Mouse (Mus musculus) ES-Bruce4 (cell line): ENCODE data around the gene Gm2696. TPM values are rescaled to one million over a fixed set of nuclear protein-coding genes. Genes with fewer than 3 reads are reported as not detected.

ENCODE experiments used
- H3K27ac ChIP-seq: 2 replicates; pipeline ENCODE4 v1.5.1; 2012; ENCODE audit warnings: low read length, inconsistent platforms; ENCODE audit not compliant: insufficient read depth
- H3K27me3 ChIP-seq: 2 replicates; pipeline ENCODE4 v1.6.1; 2012; ENCODE audit warnings: mild to moderate bottlenecking, low read length, inconsistent platforms; ENCODE audit not compliant: control insufficient read depth, poor library complexity, insufficient read depth, severe bottlenecking
- H3K36me3 ChIP-seq: 2 replicates; pipeline ENCODE4 v1.6.1; 2012; ENCODE audit warnings: inconsistent platforms, mild to moderate bottlenecking, low read length, moderate library complexity; ENCODE audit not compliant: control insufficient read depth, poor library complexity, insufficient read depth, severe bottlenecking
- H3K4me1 ChIP-seq: one replicate; pipeline ENCODE4 v1.8.1; 2011; ENCODE audit warnings: low read length; ENCODE audit not compliant: control insufficient read depth, insufficient read depth
- H3K4me3 ChIP-seq: 2 replicates; pipeline ENCODE4 v1.5.1; 2011; ENCODE audit warnings: low read depth, mild to moderate bottlenecking, low read length
- H3K9ac ChIP-seq: 2 replicates; pipeline ENCODE4 v1.6.1; 2012; ENCODE audit warnings: low read depth, mild to moderate bottlenecking, inconsistent platforms; ENCODE audit not compliant: poor library complexity, severe bottlenecking
- H3K9me3 ChIP-seq: replicated peaks from 2 replicates; pipeline ENCODE4 v1.6.1; 2012; ENCODE audit warnings: mild to moderate bottlenecking, low read length, inconsistent platforms; ENCODE audit not compliant: control insufficient read depth, poor library complexity, insufficient read depth, severe bottlenecking
- CTCF ChIP-seq: IDR thresholded peaks from one replicate; pipeline ENCODE4 v1.8.1; 2011; ENCODE audit warnings: low read depth, low read length
- EP300 ChIP-seq: IDR thresholded peaks from 2 replicates; pipeline ENCODE4 v1.6.1; 2011; ENCODE audit warnings: low read depth, low read length; ENCODE audit not compliant: insufficient read depth
- POLR2A ChIP-seq: IDR thresholded peaks from one replicate; pipeline ENCODE4 v1.8.1; 2011; ENCODE audit warnings: low read length; ENCODE audit not compliant: insufficient read depth
- polyA plus RNA-seq: library from polyadenylated mRNA; stranded (reverse); fragments of >200 nt; gene quantifications from 2 replicates; pipeline ENCODE4 v1.2.4, GENCODE M21; 2011; ENCODE audit warnings: low read depth; ENCODE audit not compliant: missing spikeins, insufficient read depth, insufficient read length

Gm2696 gene
- polyA plus RNA-seq, 1 experiment = not detected

DNA sequence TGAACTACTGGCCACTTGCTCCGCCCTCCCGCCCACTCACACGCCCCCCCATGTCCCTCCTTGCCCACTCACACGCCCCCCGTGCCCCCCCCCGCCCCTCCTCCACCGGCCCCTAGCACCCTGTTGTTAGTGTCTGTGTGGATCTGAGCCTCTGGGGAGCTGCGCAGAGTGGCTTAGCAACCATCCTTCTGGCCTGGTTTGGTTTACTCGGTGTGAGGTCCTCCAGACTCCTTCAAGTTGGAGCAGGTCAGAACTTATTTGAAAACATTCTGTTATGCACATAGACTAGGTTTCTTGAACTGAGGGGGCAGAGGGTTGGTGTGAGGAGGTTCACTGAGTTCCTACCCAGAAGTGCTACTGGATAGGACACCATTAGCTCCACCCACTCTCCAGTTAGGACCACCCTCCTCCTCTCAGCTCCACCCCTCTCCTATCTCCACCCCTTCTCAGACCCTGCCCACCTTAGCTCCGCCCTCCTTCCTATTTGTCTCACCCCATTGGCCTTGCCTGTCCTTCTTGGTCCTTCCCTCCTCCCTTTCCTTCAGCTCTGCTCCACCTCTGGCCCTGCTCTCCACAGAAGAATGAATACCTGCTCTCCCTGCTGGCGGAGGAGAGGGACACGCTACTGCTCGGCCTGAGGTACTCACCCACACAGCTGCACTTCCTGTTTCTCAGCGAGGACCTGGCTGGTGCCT is 49.7 kb downstream of the Gm2696 start:
- Histone ChIP-seq H3K9ac (peak overlapping the region; percentile 21; the same call in 1 of the 2 replicates), H3K27me3 (no peaks in the 10 kb centered on the region), H3K4me1 (no peaks in the 10 kb centered on the region), H3K9me3 (no peaks in the 10 kb centered on the region), H3K36me3 (no peaks in the 10 kb centered on the region), H3K4me3 (peak overlapping the region; percentile 69), H3K27ac (no peak overlapping the region)
- TF ChIP-seq EP300 (no peak), POLR2A (no peak), CTCF (no peak)

DNA sequence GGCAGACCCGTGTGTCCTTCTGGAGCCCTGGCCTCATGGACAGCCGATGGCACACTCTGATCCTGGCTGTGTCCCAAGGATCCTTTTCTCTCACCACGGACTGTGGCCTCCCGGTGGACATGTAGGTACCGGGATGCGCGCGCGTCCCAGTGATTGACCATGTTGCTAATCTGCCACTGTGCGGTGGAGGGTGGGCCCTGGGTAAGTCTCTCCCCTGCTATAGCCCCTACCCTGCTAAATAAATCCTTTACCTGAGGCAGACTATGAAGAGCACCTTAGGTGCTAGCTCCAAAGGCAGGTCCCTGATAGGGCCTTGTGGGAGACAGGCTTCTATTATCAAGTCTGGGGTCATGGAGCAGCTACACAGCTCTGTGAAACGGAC is 50.3 kb downstream of the Gm2696 start:
- Histone ChIP-seq H3K27ac (no peak overlapping the region), H3K9me3 (no peaks in the 10 kb centered on the region), H3K4me1 (no peaks in the 10 kb centered on the region), H3K36me3 (no peaks in the 10 kb centered on the region), H3K27me3 (no peaks in the 10 kb centered on the region), H3K4me3 (peak overlapping the region; percentile 69), H3K9ac (peak overlapping the region; percentile 21; the same call in 1 of the 2 replicates)
- TF ChIP-seq POLR2A (no peak), EP300 (no peak), CTCF (no peak)

DNA sequence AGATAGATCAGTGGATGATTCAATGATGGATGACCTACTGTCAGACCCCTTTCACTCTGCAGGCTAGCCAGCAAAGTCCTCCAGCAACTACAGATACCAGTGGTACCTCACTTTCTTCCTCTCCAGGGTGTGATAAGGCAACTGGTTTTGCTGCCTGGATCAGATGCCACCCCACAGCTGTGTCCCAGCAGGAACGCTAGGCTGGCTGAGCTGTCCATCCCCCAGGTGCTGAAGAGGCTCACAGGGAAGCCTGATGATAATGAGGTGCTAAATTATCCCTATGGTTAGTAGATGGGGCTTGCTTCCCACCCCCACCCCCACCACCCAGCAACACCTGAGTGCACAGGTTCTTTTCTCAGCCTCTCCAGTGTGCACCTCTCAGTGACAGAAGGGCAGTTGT is 53.1 kb downstream of the Gm2696 start:
- H3K4me3 ChIP-seq = no peak overlapping the region
- no peaks in the 10 kb centered on the region for H3K27me3 ChIP-seq
- TF ChIP-seq CTCF (no peak), POLR2A (no peak), EP300 (no peak)
- H3K9ac ChIP-seq = no peak overlapping the region
- H3K4me1 ChIP-seq = no peaks in the 10 kb centered on the region
- H3K36me3 ChIP-seq = no peaks in the 10 kb centered on the region
- no peak overlapping the region for H3K27ac ChIP-seq
- H3K9me3 ChIP-seq = no peaks in the 10 kb centered on the region

DNA sequence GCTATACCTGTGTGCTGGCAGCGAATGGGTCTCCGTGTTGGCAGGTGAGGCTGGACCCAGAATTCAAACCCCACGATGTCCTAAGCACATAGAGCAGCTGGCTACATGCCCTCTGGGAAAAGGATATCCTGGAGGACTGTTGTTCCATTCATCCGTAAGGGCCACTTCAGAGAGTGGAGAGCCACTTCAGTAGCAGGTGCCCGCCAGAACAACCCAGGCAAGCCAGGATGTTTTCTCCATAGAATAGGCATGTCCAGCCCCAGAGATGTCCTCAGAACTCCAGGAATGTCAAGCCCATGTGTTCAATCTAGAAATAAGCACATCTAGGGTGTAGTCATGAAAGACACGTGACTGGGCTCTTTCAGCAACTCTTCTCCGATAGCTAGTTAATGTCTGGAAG is 55.2 kb downstream of the Gm2696 start:
- Histone ChIP-seq H3K9me3 (no peaks in the 10 kb centered on the region), H3K36me3 (no peaks in the 10 kb centered on the region), H3K27me3 (no peaks in the 10 kb centered on the region), H3K27ac (no peak overlapping the region), H3K4me1 (no peaks in the 10 kb centered on the region), H3K4me3 (no peak overlapping the region), H3K9ac (no peak overlapping the region)
- no peak for TF ChIP-seq CTCF

DNA sequence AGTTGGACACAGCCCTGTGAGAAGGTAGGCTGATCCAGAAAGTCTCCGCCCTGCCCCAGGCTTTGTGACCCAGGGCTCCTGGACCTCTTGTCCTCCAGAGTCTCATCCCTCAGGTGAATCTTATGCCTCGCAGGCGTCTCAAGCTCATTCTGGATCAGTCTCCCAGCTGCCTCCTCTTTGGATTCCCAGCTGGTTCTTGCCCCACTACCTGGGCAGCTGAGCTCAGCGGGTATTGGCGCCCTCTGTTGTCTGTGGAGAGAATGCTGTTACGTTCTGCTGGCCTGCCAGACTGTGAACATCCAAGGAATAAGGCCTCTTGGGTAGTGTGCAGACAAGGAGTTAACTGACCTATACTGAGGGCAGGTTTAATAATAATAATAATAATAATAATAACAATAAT is 64.5 kb downstream of the Gm2696 start:
- no peaks in the 10 kb centered on the region for H3K4me1 ChIP-seq
- no peaks in the 10 kb centered on the region for H3K36me3 ChIP-seq
- no peaks in the 10 kb centered on the region for H3K9me3 ChIP-seq
- TF ChIP-seq POLR2A (no peak), CTCF (peak; percentile 70), EP300 (no peak)
- no peak overlapping the region for H3K27ac ChIP-seq
- H3K9ac ChIP-seq = no peak overlapping the region
- no peak overlapping the region for H3K4me3 ChIP-seq
- no peaks in the 10 kb centered on the region for H3K27me3 ChIP-seq

DNA sequence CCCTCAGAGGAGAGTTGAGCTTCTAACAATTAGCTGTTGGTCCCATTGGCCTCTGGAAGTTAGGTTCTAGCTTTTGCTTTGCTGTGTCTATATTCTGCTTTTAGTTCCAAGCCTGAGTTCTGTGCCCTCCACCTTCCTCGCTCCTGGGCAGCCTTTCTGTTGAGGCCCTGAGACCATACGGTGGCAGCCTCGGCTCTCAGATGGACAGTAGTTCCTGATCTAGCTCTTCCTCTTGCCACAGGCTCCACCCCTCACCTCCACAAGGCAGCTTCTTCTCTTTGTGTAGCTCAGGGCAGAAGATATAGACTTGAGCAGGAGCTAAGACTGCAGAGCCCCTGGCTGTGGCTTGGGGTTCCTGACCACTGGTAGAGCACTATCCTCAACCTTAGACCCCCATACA is 65.8 kb downstream of the Gm2696 start:
- no peaks in the 10 kb centered on the region for H3K9me3 ChIP-seq
- no peaks in the 10 kb centered on the region for H3K36me3 ChIP-seq
- no peaks in the 10 kb centered on the region for H3K4me1 ChIP-seq
- H3K4me3 ChIP-seq = no peak overlapping the region
- no peak overlapping the region for H3K9ac ChIP-seq
- TF ChIP-seq EP300 = no peak
- TF ChIP-seq CTCF = no peak
- TF ChIP-seq POLR2A = no peak
- H3K27me3 ChIP-seq = no peaks in the 10 kb centered on the region
- H3K27ac ChIP-seq = no peak overlapping the region
